Mouse (Mus musculus): Measurements from ENCODE around the gene Atpaf1. TPM values are rescaled to one million over a fixed set of nuclear protein-coding genes. Genes with fewer than 3 reads are reported as not detected.

The Atpaf1 gene
- 18.1 and 19.0 TPM in 2 replicates for polyA plus RNA-seq (2012; rRNA removed)

DNA sequence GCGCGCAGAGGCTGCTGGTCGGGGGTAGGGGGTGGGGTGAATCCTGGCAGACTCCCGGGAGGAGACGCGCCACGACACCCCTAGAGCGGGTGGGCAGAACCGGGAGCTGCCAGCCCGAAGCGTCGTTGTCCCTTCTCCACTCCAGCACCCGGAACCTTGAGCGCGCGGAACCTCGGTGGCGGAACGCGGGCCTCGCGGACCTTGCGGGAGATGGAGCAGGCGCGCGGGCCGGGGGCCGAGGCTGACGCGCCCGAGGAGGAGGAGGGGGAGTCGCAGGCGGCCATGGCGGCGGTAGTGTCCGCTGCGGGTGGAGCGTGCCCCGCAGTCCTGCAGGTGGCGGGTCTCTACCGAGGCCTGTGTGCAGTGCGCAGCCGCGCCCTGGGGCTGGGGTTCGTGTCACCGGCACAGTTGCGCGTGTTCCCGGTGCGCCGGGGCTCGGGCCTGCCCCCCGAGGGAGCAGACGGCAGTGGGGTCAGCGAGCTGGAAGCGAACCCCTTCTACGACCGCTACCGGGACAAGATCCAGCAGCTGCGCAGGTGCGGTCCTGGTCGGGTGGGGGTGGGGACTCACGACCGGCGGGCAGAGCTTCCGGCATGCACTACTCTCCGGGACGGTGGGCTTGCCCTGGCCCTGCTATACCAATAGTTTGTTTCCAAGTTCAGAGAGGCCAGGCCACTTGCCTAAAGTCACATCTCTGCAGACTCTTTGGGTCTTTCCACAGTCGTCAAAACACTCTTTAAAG is at the start of gene Atpaf1:
Gene Atpaf1 (plus strand): TSS at position 44 of the 742 bp plus-strand sequence.
- peak; percentile 72 for DNase-seq (ENCODE audit: low spot score)

DNA sequence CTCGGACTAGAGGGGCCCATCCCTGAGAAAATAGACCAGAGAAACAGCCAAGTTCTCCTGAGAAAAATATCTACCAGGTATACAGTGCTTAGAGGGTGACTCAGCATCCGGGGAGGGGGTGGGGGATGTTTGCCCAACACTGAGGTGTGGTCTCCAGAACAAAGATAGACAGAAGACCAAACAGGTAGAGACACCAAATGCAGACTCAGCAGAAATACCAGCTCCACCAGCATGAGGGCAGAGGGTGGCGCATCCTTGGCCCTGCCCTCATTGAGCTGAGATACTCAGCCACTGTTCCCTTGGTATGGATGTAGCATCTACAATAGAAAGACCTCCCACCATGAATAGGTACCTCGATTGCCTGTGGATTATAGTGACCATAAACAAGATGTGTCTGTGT is 49.7 kb upstream of the Atpaf1 start:
- no peak for DNase-seq (ENCODE audit: low spot score)

DNA sequence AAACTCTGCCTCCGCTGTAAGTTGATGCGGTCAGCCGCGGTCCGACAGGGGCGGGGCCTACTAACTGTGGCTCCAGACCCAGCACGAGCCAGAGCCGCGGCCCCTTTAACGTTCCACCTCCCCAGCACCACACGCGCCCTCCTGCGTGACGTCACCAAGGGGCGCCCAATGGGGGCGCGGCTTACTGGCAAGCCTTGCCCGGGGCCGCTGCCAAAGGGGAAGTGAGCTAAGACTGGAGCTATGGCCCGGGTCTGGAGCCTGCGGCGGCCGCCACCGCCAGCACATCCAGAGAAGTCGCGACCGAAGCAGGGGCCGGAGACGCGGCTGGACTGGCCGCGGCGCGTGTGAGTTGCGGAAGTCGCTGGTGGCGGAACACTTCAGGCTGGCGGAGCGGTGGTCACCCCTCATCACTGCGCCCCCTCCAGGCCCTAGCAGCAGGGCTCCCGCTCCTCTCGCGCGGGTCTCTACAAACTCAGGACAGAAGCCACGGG is 47.0 kb upstream of the Atpaf1 start, which contains the start of gene Efcab14:
Gene Efcab14 (plus strand): TSS at position 194 of the 491 bp plus-strand sequence.
- DNase-seq (ENCODE audit: low spot score) = peak; percentile 96

DNA sequence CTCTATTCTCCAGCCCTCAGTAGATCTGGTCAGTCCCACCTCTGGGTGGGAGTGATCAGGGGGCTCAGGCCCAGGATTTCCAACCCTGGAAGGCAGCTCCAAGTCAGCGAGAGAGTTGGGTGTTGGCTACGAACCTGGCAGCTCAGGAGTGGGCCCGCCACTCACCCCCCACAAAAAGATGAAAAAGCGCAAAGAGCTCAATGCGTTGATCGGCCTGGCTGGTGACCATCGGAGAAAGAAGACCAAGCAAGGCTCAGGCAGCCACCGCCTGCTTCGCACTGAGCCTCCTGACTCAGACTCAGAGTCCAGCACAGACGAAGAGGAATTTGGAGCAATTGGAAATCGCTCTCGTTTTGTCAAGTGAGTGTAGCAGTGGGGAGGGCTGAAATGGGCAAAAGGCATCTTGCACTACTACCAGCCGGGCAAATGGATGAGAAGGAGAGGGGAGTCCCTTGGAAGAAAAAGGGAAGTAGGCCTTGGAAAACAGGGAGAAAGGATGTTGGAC is 46.1 kb upstream of the Atpaf1 start:
- no peak for DNase-seq (ENCODE audit: low spot score)

DNA sequence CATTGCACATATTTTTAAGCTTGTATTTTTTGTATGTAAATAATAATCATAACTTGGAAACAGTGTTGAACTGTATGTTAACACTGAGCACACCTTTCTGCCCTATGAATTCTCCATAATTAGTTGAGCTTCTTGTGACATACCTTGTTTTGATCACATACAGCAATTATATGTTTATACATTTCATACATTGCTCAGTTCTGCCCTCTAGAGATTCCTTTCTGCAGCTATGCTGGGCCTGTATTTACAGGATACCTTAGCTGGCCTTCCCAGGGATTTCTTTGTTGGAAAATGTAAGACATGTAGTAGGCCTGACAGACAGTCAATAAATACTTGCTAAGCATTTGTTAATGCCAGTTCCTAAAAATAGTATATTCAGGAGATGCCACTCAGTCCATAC is 42.0 kb upstream of the Atpaf1 start:
- no peak for DNase-seq (ENCODE audit: low spot score)

DNA sequence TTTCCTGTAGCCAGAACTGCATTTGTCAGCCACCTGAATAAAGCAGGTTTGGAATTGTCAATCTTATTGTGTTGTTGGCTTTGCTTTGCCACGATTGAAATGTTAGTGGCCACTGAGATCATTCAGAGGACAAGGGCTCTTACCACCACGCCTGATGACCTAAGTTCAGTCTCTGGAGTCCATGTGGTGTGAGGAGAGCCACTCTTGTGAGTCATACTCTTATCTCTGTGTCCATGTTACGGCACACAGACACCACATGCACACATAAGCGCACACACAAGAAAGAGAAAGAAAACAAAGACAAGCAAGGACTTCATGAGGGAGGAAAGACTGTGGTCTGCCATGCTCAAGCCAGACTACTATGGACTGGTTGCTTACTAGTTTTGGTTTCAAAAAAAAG is 41.5 kb upstream of the Atpaf1 start:
- DNase-seq (ENCODE audit: low spot score) = no peak

DNA sequence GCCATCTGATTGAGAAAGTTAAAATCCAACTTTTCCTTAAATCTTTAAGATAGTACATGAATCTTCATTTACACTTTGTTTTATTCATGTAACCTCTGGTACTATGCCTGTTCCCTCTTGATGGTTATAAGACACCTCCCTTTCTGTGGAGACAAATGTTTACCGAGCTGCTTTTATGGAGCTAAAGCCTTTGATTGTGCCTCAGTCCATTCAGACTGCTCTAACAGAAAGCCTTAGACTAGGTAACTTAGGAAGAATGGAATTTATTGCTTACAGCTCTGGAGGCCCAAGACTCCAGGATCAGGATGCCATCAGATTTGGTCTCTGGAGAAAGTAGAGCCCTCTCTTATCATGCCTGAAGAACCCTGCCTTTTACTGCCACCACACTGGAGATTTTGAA is 36.4 kb upstream of the Atpaf1 start:
- no peak for DNase-seq (ENCODE audit: low spot score)

DNA sequence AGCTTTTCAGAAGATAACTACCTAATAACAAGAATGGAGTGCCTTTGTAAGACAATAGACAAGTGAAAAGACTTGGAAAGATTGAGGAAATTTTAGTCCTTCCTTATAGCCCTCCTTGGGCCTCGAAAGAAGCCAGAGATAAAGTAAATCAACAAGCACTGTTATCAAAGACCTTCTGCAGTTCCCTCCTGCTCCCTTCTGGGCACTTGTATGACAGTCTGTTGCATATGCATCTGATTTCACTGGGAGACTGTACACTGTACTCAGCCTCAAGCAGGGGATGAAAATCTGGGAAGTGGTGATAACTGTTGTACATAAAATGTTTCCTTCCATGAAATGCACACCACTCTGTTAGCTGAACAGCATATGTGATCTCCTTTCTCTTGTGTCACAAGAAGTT is 35.3 kb upstream of the Atpaf1 start:
- DNase-seq (ENCODE audit: low spot score) = no peak

DNA sequence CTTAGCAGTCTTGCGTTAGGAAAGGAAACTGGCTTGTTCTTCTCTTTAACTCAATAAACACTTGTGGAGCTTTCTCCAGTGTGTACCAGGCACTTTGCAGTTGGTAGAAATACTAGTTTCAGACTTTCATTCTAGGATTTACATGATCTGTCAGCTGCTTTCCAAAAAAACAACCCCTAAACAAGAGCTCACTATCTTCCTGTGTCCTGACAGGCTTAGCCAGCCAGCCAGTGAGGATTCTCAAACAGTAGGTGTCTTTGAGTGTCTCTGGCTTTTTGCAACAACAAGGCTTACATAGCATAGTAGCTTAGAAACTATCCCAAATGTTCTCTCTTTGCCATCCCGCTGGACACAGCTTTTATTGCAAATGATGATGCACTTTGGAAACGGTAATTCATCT is 30.5 kb upstream of the Atpaf1 start:
- DNase-seq (ENCODE audit: low spot score) = no peak

DNA sequence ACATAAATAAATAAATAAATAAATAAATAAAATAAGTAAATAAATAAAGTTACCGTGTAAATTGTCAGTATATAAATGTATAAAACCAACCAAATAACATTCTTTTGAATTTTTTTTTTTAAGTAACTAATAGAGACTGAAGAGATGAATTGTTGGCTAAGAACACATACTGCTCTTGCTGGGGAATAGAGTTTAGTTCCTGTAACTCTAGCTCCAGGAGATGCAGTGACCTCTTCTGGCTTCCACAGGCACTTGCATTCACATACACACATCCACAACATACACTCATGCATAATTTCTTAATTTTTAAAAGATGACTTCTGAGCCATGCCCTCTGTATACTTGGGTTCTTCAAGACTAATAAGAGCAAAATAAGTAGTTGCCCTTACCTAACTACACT is 29.8 kb upstream of the Atpaf1 start:
- no peak for DNase-seq (ENCODE audit: low spot score)

DNA sequence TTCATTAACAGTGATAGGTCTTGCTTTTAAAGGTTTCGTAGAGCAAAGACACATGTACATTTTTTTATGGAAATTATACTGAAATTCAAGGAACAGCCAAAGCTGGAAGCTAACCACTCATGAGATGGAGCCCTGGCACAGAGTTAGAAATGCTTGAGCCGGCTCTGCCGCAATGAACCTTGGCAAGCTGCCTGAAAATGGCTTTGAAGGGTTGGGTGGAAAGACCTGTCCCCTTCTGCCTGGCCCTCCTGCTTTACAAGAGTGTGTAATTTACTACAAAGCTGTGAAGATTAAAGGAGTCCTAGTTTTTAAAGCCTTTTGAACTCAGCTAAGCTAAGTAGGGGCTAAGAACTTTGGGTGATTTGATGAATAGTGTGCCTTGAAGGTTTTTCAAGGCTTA is 23.4 kb upstream of the Atpaf1 start:
- no peak for DNase-seq (ENCODE audit: low spot score)

DNA sequence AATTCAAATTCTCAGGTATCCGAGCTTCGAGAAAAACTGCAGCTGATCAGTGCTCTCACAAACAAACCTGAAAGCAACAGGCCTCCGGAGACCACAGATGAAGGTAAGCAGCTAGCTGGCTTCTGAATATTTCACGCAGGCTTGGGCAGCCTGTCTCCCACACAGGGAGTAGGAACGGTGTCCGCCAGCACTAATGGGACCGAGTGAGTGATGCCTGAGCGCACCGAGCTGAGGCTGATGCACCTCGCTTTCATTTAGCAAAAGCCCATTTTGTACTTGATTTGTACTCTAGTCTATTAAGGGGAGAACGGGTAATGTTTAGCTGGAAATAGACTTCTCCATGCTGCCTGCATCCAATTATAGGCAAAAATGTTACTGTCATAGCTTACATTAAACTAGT is 20.0 kb upstream of the Atpaf1 start:
- DNase-seq (ENCODE audit: low spot score) = no peak

DNA sequence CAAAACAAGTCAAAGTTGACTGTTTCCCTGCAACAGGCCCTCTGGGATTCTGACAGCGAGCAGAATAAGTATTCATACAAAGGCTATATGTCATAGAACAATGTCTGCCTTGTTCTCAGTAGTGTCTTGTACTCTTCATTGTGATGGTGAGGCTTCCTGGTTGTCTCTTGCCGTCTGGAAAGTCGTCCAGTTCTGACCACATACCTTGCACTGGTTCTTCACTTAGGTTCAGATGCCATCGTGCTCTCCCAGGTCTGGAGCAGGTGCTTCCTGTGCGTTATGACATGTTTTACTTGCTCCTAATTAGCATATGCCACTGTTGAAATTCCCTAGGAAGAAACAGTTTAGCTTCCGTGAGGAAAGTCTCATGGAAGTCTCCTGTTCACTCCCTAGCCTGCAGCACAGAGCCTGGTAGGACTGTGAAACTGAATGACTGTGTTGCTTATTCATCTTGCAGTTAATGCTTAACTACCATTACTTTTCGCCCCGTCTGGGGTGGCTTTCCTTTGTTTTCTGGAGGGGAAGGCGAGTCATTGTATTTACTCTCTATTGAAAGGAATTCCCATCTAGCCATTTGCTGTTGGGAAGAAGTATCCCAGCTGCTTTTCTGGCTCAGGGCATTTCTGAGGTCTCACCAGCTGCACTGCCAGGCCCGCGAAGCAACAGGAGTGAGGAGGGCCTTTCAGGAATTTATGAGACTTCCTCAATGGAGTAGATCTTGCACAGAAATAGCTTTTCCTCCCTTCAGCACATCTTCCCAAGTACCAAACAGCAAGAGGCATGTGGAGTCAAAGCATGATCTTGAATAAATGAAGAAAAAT is 16.8 kb upstream of the Atpaf1 start:
- DNase-seq (ENCODE audit: low spot score) = no peak

DNA sequence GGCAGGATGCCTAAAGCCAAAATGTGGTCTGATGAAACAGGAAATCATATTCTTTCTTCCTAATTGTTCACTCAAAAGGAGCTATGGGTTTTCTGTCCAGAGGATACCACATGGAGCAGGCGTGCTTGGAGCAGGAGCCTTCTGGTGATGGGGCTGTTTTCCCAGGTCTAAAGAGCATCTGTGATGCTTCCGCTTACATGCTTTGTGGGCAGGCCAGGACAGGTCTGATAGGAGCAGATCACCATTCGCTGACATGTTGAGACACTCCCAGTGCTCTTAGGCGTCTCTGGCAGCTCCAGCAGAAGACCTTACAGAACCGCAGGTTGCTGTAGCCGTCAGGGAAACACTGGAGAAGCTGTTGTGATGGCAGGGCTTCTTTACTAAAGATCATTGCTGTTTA is 9.6 kb upstream of the Atpaf1 start:
- DNase-seq (ENCODE audit: low spot score) = no peak

DNA sequence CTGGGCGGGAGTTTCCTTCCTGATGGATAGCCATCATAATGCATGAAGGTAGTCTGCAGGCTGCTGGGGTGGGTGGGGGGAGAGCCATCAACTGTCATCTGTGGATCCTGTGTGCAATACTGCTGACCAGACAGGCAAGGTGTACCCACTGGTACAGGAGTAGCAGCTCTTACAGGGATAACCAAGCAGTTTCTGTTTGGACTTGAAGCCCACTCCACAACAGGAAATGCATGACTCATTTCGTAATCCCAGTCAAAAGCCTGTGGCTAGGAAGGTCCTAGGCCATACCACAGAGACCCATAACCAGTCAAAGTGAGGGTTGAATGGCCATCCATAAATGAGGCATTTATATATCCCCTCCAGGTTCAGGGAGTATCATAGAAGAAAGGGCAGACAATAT is 7.0 kb upstream of the Atpaf1 start:
- no peak for DNase-seq (ENCODE audit: low spot score)

DNA sequence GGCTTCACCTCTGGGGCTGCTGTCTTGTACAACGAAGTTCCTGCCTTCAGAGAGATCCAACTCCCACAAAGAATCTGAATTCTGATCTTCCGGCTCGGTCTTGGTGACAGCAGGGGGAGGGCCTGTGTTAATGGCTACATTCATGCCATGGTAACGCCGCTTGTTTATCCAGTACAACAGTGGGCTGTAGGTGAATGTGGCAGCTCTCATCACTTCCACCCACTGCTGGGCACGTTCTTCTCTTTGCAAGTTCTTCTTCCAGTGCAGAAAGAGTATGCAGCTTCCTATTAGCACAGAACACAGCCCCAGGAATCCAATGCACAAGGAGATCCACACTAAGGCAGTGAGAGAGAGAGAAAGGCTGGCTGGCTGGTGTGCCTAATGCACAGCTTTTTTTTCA is 4.3 kb upstream of the Atpaf1 start:
- DNase-seq (ENCODE audit: low spot score) = no peak

DNA sequence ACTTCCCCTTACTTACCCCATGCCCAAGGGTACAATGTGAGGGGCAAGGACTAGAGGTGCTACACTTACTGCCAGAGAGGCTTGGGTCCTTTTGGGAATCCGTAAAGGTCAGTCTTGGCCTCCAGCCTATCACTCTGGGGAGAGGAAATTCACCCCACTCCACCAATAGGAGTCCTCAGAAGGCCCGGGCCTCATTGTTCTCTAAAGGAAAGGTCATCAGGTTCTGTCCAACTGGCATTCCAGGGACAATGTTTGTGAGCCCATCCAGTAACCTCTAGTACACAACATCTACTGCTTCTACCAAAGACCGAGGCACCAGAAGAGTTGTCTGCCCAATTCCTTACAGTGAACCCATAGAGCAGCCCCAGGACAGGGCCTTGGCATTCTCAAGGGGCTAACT is 3.7 kb upstream of the Atpaf1 start, which contains the start of gene Tex38:
Gene Tex38 (minus strand): TSS at position 101 of the 400 bp plus-strand sequence.
- no peak for DNase-seq (ENCODE audit: low spot score)

DNA sequence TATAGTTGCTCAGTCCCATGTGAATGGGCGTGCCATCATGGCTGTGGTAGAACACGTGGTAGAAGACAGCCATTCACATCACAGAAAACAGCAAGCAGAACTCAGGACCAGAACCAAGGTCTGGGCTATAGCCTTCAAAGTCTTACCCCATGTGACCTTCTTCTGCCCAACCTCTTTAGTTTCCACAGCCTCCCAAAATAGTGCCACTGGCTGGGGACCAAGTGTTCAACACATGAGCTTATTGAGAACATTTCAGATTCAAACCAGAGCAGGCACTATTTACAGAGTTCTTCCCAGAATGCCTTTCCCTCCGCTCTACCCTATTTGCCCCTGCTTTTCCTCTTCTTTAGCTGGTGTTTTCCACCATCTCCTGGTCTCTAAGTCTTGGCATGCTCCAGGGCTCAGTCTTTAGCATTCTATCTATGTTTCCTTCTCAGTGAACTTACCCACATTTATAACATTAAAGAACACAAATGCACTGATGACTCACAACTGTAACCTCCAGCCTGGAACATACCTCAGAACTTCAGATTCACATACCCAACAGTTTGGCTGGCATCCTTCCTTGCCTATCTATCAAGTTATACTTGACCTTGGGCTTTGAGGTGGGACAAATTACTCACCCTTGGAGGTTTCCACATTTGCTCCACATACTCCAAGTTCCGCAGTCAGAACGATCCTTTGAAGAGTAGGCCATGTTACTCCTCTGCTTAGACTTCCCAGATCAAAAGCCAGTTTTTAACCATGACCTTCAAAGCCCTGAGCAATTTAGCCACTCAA is 2.4 kb upstream of the Atpaf1 start:
- no peak for DNase-seq (ENCODE audit: low spot score)

DNA sequence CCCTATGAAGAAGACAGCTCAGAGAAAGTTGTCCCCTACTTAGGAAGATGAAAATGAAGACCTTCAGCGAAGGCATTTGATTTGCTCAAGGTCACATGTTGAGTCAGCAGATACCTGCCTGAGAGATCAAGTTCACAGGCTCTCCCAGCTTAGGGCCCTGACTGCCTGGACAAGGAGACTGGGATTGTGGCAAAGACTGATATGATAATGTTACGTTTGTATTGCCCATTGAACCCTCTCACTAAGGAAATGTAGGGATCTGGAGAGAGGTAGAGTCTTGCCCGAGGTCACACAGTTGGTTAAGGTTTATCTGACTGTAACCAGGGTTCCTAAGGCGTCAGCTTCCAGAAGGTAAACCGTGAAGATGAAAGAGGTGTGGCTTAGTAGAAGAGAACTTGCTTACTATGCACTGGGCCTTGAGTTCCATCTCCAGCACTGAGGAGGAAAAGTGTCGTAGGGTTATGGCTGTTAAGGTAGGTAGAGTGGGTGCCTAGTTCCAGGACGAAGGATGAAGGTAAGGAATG is 961 bp downstream of the Atpaf1 start:
- no peak for DNase-seq (ENCODE audit: low spot score)

DNA sequence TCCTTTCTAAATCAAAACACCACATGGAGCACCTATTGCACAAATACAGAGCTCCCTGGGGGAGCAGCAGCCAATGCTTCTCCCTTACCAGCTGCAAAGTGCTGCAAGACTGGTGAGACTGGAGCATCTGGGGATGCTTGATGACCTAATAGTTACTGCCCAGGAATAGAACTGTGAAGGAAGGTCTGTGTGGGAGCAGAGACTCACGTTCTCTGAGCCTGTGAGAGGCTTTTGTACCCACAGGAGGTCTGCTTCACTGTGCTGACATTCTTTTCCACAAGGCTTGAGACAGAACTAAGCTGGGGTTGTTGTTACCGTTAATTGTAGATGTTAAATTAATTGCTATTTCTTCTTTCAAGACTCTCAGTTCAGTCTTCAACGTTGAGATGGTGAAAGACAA is 6.3 kb downstream of the Atpaf1 start:
- DNase-seq (ENCODE audit: low spot score) = no peak

DNA sequence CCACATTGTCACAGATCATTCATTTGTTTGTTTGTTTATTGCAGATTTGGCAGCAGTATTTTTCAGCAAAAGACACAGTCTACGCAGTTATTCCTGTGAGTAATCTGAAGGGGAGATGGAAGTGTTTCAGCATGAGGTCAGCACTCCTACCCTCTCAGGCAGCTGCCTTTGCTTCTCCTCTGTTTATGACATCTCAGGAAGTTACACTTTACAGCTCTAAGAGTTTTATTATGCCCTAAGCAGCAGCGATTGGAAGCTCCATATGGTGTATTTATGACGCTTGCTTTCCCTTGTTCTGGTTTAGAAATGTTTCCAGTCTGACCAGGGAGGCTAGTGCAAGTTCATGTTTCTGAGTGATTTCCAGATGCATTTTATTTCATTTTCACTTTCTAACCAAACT is 10.7 kb downstream of the Atpaf1 start:
- no peak for DNase-seq (ENCODE audit: low spot score)

DNA sequence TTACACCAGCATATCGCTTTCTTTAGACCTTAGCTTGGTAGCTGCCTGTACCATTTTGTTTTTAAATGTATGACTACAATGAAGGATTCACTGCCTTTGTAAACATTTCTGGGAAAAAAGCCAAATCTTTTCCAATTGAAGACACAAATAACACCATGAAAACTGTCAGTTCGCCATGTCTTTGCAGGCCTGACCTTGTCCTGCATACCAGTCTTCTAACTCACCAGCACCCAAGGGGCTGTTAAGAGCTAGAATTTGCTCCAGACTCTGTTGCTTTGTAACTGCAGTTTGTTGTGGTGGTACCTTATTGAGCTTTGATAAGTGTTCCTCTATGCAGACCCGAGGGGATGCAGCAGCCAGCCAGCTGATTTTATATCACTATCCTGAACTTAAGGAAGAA is 15.4 kb downstream of the Atpaf1 start:
- DNase-seq (ENCODE audit: low spot score) = no peak
